Mouse (Mus musculus) CH12.LX (cell line): ENCODE data around the gene F2r.

Experiments used
- CTCF ChIP-seq, 2 experiments: IDR thresholded peaks in 1 of 2; conservative IDR thresholded peaks in 1 of 2; 2 replicates each; pipeline ENCODE4 v1.5.1; 2011 to 2012; ENCODE audit warnings: low read depth in 2 of 2, low read length in 2 of 2, improper control_type of control experiment in 1 of 2, inconsistent platforms in 1 of 2, mild to moderate bottlenecking in 1 of 2, moderate library complexity in 1 of 2
- NRF1 ChIP-seq: IDR thresholded peaks from 2 replicates; pipeline ENCODE4 v1.6.1; 2014; ENCODE audit warnings: low read depth, mild to moderate bottlenecking, inconsistent platforms, low read length, improper control_type of control experiment, moderate library complexity

- TF ChIP-seq NRF1 (no peak), CTCF (conservative IDR thresholded peaks at IDR 0.05 in 1 of 2, IDR thresholded peaks at IDR 0.05 in 1 of 2; ENCODE audit: low read depth in 2 of 2, low read length in 2 of 2) (no peak)
Measured at GRCm38 (mm10) chr13:95634451-95634850, 16.2 kb upstream of the F2r start.
